Mouse (Mus musculus): ENCODE data around the gene Aff1. TPM values are rescaled to one million over a fixed set of nuclear protein-coding genes. Genes with fewer than 3 reads are reported as not detected.

The Aff1 gene
- polyA plus RNA-seq, 1 experiment from 2014 or later, result 2.0 TPM

DNA sequence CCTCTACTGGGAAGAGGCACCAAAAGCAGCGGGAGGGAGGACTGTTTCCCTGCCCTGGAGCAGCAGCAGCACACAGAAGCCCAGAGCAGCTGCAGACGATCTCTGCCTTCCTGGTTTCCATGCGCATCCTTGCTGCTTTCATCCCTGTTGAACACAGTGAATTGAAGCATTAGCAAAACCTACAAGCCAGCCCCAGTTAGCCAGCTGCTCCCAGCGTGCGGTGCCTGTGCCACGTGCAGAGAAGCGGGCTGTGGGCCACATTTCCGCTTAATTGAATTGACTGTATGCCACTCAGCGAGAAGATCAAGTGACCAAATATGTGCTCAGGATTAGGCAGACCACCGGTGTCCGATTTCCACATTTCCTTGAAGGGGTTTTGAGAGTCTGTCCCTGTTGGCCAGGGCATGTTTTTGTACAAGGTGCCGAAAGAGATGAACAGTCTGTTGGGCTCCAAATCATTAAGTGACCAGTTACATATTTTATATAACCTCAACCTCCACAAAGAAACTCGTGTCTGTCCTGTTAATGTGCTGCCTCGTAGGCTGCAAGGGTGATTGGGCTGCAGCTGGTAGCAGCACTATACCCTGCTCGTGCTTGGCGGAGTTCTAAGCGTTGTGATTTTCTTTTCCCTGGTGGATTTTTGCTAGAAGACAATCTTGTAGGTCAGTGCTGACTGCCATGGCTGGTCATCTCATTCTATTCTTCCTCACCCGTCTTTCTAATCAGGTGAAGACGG lies 153.4 kb downstream of the Aff1 start:
- peaks cover 16% of the 10 kb centered on the region for H3K4me1 ChIP-seq
- H3K27me3 ChIP-seq, result no peaks in the 10 kb centered on the region
- H3K4me2 ChIP-seq, result no peak overlapping the region
- peaks cover 30% of the 10 kb centered on the region for H3K36me3 ChIP-seq (ENCODE audit: poor library complexity, severe bottlenecking)
- peak overlapping the region; percentile 25; the same call in 1 of the 2 replicates for H3K27ac ChIP-seq
- 38% methylated on average over 19 of the region's 19 CpGs for WGBS
- H3K9ac ChIP-seq, result no peak overlapping the region
- ATAC-seq, result peak; percentile 77
- no peaks in the 10 kb centered on the region for H3K9me3 ChIP-seq (replicated peaks)
- H3K4me3 ChIP-seq, result no peak overlapping the region

DNA sequence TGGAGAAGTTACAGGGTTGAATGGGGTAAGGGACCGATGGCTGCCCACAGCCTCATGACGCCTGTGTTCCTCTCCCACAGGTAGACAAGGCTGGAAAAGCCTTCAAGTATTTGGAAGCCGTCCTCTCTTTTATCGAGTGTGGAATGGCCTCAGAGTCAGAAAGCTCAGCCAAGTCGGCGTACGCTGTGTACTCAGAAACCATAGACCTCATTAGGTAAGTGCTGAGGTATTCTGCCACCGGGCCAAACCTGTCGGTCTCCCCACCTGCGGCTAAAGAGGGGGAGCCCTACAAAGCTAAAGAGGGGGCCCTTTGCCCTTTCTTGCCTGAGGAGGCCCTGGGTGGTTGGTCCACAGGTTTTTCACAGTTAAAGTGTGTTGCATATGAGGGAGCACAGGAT lies 154.0 kb downstream of the Aff1 start:
- Histone ChIP-seq H3K36me3 (ENCODE audit: poor library complexity, severe bottlenecking) (peaks cover 30% of the 10 kb centered on the region), H3K27me3 (no peaks in the 10 kb centered on the region), H3K9ac (no peak overlapping the region), H3K9me3 (replicated peaks) (no peaks in the 10 kb centered on the region), H3K4me2 (no peak overlapping the region), H3K4me1 (peaks cover 16% of the 10 kb centered on the region), H3K27ac (no peak overlapping the region), H3K4me3 (no peak overlapping the region)
- WGBS, result 85% methylated on average over 10 of the region's 10 CpGs
- ATAC-seq, result no peak

DNA sequence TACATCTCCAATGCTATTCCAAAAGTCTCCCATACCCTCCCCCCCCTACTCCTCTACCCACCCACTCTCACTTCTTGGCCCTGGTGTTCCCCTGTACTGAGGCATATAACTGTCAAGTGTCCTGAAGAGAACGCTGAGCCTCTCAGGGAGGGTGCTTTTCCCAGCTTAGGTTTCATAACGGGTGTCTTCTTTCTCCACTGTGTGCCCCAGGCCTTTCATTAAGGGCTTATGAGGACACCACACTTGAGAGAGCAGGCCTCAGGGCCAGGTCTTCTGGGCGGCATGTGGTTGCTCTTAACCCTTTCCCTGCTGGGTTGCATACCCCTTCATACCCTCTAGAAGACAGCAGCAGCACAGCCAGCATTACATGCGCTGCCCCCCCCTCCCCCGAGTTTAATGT lies 154.4 kb downstream of the Aff1 start:
- Histone ChIP-seq H3K9ac (no peak overlapping the region), H3K27me3 (no peaks in the 10 kb centered on the region), H3K27ac (no peak overlapping the region), H3K4me1 (peaks cover 16% of the 10 kb centered on the region), H3K36me3 (ENCODE audit: poor library complexity, severe bottlenecking) (peaks cover 30% of the 10 kb centered on the region), H3K4me3 (no peak overlapping the region), H3K4me2 (no peak overlapping the region), H3K9me3 (replicated peaks) (no peaks in the 10 kb centered on the region)
- 50% methylated on average over 5 of the region's 5 CpGs for WGBS
- ATAC-seq, result no peak

DNA sequence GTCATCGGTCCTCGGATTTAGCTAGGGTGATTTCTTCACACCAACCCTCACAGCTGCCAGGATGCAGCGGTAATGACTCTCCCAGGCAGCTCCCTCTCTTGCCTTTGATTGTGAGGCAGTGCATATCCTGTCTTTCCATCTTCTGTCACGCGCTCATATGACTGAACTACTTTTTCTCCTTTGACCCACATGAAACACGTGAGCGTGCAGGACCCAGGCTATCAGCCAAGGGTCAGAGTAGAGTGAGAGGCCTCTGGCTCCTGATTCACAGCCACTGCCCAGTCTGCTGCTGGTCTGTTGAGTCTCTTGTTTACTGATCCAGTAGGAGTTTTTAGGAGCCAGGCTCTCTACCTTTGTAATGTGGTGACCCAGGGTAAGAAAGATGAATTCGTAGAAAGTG lies 156.4 kb downstream of the Aff1 start:
- H3K4me3 ChIP-seq, result no peak overlapping the region
- 92% methylated on average over 8 of the region's 8 CpGs for WGBS
- peaks cover 24% of the 10 kb centered on the region for H3K36me3 ChIP-seq (ENCODE audit: poor library complexity, severe bottlenecking)
- H3K4me2 ChIP-seq, result no peak overlapping the region
- H3K4me1 ChIP-seq, result peaks cover 16% of the 10 kb centered on the region
- no peaks in the 10 kb centered on the region for H3K27me3 ChIP-seq
- no peak overlapping the region for H3K9ac ChIP-seq
- H3K27ac ChIP-seq, result no peak overlapping the region
- no peaks in the 10 kb centered on the region for H3K9me3 ChIP-seq (replicated peaks)
- ATAC-seq, result no peak

DNA sequence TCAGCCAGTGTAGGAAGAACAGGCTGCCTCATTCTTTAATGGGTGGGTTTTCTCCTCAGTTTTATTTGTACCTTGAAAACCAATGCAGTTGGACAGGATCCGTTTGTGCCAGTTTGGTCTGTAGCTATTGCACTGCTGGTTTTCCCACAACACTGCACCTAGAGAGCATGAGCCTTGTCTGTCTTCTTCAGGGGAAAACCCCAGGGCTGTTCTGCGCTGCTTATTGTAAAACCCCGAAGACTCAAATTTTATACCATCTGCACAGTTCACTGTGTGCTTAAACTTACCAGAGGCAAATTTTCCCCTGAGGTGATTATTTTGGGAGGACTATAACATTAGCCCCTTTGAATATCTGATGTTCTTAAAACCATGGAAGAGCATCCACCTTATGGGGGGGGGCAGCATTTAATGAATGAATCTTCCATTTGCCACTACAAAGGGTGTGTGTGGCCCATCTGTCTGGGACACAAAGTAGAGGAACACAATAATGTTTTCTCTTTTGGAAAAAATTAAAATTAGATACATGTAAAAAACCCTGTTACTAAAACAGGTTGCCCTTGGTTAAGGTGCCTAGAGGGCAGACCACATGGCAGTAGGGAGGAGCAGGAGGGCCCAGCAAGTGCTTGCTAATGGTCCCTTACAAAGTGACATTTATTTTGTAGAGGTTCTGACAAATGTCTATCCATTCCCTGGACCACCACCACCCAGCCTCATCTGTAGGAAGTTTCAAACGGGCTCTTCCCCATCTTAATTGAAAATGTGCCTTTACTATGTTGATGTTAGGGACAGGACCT lies 160.8 kb downstream of the Aff1 start:
- Histone ChIP-seq H3K4me3 (no peak overlapping the region), H3K27ac (no peak overlapping the region), H3K9ac (no peak overlapping the region), H3K9me3 (replicated peaks) (no peaks in the 10 kb centered on the region), H3K27me3 (no peaks in the 10 kb centered on the region), H3K4me1 (peaks cover 16% of the 10 kb centered on the region; the same call in 1 of the 2 replicates), H3K36me3 (ENCODE audit: poor library complexity, severe bottlenecking) (peaks cover 19% of the 10 kb centered on the region; the same call in 1 of the 2 replicates), H3K4me2 (no peak overlapping the region)
- no peak for ATAC-seq
- WGBS, result 85% methylated on average over 4 of the region's 4 CpGs

DNA sequence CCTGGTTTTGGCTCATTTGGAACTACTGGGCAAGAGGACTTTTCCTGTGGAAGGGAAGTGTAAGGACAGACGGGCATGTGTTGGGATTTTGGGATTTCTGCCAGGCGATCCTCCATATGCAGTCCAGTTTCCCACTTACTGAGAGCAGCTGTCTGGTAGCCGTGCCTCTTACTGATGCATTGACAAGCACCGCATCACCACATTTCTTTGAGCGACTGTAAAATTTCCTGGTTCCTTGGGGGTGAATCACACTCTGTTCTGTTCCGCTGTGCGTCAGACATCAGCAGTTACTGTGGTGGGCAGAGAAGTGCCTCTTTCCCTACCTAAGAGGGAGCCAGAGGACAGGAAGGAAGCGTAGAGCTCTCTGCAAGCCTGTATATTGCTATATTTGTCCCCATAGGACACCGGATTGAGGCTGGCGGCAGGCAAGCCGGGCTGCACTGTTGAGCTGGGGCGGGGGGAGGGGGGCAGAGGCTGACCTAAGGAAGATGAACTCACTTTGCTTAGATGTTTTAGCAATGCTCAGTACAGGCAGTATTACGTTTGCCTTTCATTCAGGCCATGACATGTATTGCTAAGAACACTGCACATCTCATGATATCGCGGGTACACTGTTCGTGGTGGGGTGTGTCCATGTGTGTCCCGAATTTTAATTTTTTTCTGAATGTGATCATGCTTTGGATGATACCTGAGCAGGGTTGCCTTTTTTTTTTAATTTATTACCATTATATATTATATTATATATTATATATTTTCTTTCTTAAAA lies 162.1 kb downstream of the Aff1 start:
- H3K4me1 ChIP-seq, result peaks cover 16% of the 10 kb centered on the region; the same call in 1 of the 2 replicates
- H3K27ac ChIP-seq, result peak overlapping the region; percentile 83
- no peak overlapping the region for H3K4me2 ChIP-seq
- no peaks in the 10 kb centered on the region for H3K9me3 ChIP-seq (replicated peaks)
- H3K36me3 ChIP-seq (ENCODE audit: poor library complexity, severe bottlenecking), result peaks cover 7% of the 10 kb centered on the region; the same call in 1 of the 2 replicates
- no peaks in the 10 kb centered on the region for H3K27me3 ChIP-seq
- peak; percentile 57; the same call in 1 of the 2 replicates for ATAC-seq
- no peak overlapping the region for H3K4me3 ChIP-seq
- no peak overlapping the region for H3K9ac ChIP-seq
- WGBS, result 71% methylated on average over 17 of the region's 17 CpGs

DNA sequence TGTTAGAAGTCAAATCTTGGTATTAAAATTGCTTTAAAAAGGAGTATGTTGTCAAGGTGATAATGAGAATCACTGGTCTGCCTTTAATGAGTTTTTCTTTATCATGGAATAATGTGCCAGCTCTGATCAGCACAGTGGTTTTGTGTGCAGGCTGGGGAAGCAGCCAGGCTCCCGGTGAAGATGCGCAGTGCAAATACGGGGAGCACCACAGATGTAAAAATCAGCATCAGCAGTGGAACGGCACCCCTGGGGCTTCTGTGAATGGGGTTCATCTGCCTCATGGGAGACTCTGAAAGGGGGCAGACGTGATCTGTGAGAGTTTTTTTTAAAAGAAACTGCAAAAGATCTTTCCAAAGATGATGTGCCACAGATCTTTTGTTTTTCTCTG lies 162.6 kb downstream of the Aff1 start:
- no peak for ATAC-seq
- Histone ChIP-seq H3K4me3 (no peak overlapping the region), H3K36me3 (ENCODE audit: poor library complexity, severe bottlenecking) (peaks cover 1% of the 10 kb centered on the region; the same call in 1 of the 2 replicates), H3K9ac (no peak overlapping the region; the same call in 1 of the 2 replicates), H3K4me2 (no peak overlapping the region), H3K9me3 (replicated peaks) (no peaks in the 10 kb centered on the region), H3K27me3 (no peaks in the 10 kb centered on the region), H3K27ac (peak overlapping the region; percentile 31; the same call in 1 of the 2 replicates), H3K4me1 (peaks cover 16% of the 10 kb centered on the region; the same call in 1 of the 2 replicates)
- WGBS, result 53% methylated on average over 5 of the region's 5 CpGs

DNA sequence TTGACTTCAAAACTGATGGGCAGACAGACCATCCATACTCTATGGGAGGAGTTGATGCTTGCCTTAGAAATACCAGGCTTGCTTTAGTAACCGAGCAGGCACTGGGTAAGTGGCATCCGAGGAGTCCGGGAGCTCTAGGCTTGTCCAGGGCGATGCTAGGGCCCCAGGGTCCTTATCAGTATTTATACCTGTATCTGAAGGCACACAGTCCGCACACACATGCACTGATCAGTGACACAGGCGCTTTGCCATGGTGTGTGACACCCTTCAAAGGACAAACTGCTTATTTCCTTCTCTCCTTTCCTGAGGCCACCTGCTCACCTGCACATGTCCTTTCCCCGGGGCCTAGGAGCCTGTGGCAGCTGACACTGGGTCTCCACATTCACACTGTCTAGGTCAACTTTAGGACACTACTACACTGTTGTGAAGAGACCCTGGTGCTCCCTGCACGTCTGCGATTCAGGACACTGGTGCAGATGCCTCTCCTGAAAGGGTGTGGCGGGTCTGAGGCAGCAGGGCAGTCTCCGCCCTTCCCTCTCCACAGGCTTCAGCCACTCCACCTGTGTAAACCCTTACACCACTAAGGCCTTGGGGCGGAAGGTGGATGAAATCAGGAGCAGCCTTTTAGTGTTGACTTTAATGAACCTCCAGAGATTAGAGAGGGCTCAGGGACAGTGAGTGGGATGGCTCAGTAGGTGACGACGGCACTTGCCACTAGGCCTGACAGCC lies 163.5 kb downstream of the Aff1 start:
- no peaks in the 10 kb centered on the region; the same call in 1 of the 2 replicates for H3K36me3 ChIP-seq (ENCODE audit: poor library complexity, severe bottlenecking)
- H3K27ac ChIP-seq, result peak overlapping the region; percentile 35; the same call in 1 of the 2 replicates
- no peaks in the 10 kb centered on the region for H3K9me3 ChIP-seq (replicated peaks)
- H3K9ac ChIP-seq, result no peak overlapping the region
- H3K4me3 ChIP-seq, result no peak overlapping the region
- peak; percentile 23; the same call in 1 of the 2 replicates for ATAC-seq
- H3K4me2 ChIP-seq, result no peak overlapping the region
- H3K27me3 ChIP-seq, result no peaks in the 10 kb centered on the region
- WGBS, result 85% methylated on average over 14 of the region's 14 CpGs
- peaks cover 16% of the 10 kb centered on the region; the same call in 1 of the 2 replicates for H3K4me1 ChIP-seq

DNA sequence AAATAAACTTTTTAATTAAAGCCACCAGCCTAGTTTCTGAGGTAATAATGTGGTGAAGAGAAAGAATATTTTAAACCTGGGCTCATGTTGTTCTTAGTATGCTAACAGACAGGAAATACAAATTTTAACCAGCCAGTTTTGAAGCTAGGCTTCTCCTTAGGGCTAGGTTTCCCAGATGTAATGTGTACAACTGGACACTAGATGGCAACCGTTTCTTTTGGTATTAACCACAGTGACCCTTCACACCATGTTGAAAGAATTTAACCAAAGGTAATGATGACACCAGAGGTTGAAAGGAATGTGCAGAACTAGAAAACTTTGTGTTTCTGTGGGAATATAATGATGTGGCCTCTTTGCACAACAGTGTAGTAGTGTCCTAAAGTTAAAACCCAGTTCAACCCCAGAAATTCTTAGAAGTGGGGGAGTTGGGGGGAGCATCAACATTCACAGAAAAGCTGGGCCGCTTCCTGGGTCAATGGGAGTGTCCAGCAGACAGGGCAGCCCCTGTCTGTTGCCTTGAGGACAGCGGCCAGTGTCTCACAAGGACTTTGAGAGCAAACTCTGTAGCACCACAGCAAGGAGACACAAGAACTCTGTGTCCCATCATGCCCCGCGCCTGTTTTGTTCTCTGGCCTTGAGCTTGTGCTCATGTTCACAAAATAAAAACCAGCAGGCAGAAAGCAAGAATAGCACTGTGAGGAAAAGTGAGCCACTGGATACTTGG lies 164.3 kb downstream of the Aff1 start:
- ATAC-seq, result peak; percentile 57; the same call in 1 of the 2 replicates
- no peak overlapping the region for H3K4me2 ChIP-seq
- no peak overlapping the region for H3K27ac ChIP-seq
- H3K9me3 ChIP-seq (replicated peaks), result no peaks in the 10 kb centered on the region
- H3K9ac ChIP-seq, result no peak overlapping the region
- no peak overlapping the region for H3K4me3 ChIP-seq
- 67% methylated on average over 5 of the region's 5 CpGs for WGBS
- peaks cover 16% of the 10 kb centered on the region; the same call in 1 of the 2 replicates for H3K4me1 ChIP-seq
- no peaks in the 10 kb centered on the region; the same call in 1 of the 2 replicates for H3K36me3 ChIP-seq (ENCODE audit: poor library complexity, severe bottlenecking)
- H3K27me3 ChIP-seq, result no peaks in the 10 kb centered on the region

DNA sequence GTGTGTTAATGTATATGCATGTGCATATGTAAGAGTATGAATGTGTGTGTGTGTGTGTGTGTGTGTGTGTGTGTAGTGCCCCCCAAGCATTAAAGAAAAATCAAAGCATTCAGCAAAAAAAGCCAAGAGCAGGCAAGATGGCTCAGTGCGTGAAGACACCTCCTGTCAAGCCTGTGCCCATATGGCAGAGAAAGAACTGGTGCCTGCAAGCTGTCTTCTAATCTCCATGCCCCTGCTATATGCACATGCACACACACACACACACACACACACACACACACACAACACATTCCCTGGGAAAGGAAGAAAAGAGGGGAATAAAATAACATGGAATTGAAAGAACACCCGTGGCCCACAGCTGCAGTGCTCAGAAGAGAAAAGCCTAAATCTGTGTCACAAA lies 165.0 kb downstream of the Aff1 start:
- Histone ChIP-seq H3K4me1 (peaks cover 16% of the 10 kb centered on the region; the same call in 1 of the 2 replicates), H3K4me2 (no peak overlapping the region), H3K9me3 (replicated peaks) (no peaks in the 10 kb centered on the region), H3K27me3 (no peaks in the 10 kb centered on the region), H3K4me3 (no peak overlapping the region), H3K27ac (peak overlapping the region; percentile 57; the same call in 1 of the 2 replicates), H3K36me3 (ENCODE audit: poor library complexity, severe bottlenecking) (no peaks in the 10 kb centered on the region; the same call in 1 of the 2 replicates), H3K9ac (no peak overlapping the region)
- 74% methylated on average over 2 of the region's 2 CpGs for WGBS
- peak; percentile 48 for ATAC-seq
